Comparison of ENCODE assay signal across 21 mouse cellular contexts in genomic region chr19:11459041-11459440, GRCm38 (mm10). TPM values are rescaled to one million over a fixed set of nuclear protein-coding genes. Genes with fewer than 3 reads are reported as not detected.
"Had no signal": no experiment of that assay in that cellular context is flagged by ENCODE, and none has a peak within 500 bp of the region (broad histone marks: within the 10 kb centered on the region; RNA-seq: fewer than 3 reads in every experiment).

No protein-coding gene starts in this region.

RNA-seq across cellular contexts. Expression of gene Ms4a6c, which starts 10.1 kb away (rescaled TPM):
- polyA plus RNA-seq: myocyte had no signal

RNA-seq across cellular contexts. Expression of gene Ms4a4b, which starts 15.7 kb away (rescaled TPM):
- polyA plus RNA-seq: limb, embryonic 10.5 days; limb, embryonic 11.5 days; limb, embryonic 12.5 days; limb, embryonic 13.5 days; liver, embryonic 11.5 days; liver, embryonic 12.5 days; lung, embryonic 14.5 days; midbrain, embryonic 10.5 days; midbrain, embryonic 11.5 days; midbrain, embryonic 12.5 days; midbrain, embryonic 13.5 days; midbrain, embryonic 14.5 days; midbrain, embryonic 16.5 days; midbrain, postnatal 0 days; myocyte; neural tube, embryonic 11.5 days; neural tube, embryonic 12.5 days had no signal

RNA-seq across cellular contexts. Expression of gene Gm8369, which starts 26.7 kb away (rescaled TPM):
- polyA plus RNA-seq: limb, embryonic 10.5 days; limb, embryonic 11.5 days; limb, embryonic 12.5 days; limb, embryonic 13.5 days; limb, embryonic 15.5 days; liver, embryonic 11.5 days; liver, embryonic 12.5 days; liver, embryonic 13.5 days; lung, embryonic 14.5 days; lung, embryonic 16.5 days; midbrain, embryonic 10.5 days; midbrain, embryonic 11.5 days; midbrain, embryonic 12.5 days; midbrain, embryonic 13.5 days; midbrain, embryonic 14.5 days; midbrain, embryonic 15.5 days; midbrain, embryonic 16.5 days; midbrain, postnatal 0 days; myocyte; neural tube, embryonic 11.5 days; neural tube, embryonic 12.5 days had no signal

RNA-seq across cellular contexts. Expression of gene Ms4a4c, which starts 54.5 kb away (rescaled TPM):
- polyA plus RNA-seq: limb, embryonic 11.5 days; limb, embryonic 12.5 days; midbrain, embryonic 10.5 days; midbrain, embryonic 13.5 days; midbrain, postnatal 0 days; myocyte had no signal

RNA-seq across cellular contexts. Expression of gene Ms4a6b, which starts 57.3 kb away (rescaled TPM):
- polyA plus RNA-seq: myocyte had no signal
